Mouse (Mus musculus) telencephalon, adult 2 months (tissue): ENCODE measurements around the gene Hoxc9.

Experiments
- DNase-seq: peaks from one replicate; pipeline ENCODE4 v3.0.0-alpha.2; 2011; ENCODE audit warnings: low read depth, low spot score

Gene Hoxc9

DNA sequence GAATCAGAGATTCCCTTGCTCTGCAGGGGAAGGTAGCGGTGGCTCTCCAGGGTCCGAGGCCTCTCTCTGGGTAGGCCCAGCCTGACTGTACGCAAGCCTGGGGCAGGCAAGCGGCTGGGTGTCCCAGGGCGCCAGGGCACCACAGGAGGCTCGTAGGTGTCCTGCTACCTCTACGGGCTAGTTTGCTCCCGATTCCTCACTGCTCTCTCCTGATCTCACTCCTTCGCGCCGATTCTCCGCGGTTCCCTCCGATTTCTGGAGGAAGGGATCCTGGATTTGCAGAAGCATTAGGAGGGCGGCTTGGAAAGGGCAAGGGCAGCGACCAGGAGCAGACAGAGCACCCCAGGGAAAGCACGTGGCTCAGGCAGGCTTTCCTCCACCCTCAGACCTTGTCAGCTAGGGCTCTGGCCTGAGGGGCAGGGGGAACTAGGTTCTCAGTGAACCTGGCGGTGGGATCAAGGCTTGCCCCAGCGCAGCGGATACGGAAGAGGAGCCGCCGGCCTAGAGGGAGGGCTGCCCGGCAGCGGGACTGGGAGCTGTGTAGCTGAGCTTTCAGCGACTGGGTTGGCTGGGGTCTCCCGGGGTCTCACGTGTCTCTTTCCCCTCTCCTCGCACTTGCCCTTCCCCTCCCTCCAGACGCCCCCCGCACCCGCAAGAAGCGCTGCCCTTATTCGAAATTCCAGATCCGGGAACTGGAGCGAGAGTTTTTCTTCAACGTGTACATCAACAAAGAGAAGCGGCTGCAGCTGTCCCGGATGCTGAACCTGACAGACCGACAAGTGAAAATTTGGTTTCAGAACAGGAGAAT is 20.2 kb upstream of the Hoxc9 start:
- no peak for DNase-seq

DNA sequence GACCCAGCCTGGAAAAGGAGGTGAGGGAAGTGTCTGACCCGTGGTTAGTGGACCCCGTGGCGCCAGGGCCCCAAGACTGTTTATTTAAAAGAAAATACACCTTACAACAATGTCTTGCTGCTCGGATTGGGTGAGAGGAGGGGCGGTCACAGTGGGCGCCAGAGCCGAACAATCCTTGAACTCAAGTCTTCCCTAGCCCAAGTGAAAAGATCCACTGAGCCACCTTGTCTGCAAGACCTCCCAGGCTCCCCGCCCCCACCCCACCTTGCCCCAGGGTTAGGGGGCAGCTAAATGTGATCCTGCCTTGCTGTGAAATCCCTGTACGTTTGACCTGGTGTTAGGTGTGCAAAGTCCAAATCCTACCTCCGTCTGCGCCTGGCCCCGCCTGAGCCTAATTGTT is 19.3 kb upstream of the Hoxc9 start:
- no peak for DNase-seq

DNA sequence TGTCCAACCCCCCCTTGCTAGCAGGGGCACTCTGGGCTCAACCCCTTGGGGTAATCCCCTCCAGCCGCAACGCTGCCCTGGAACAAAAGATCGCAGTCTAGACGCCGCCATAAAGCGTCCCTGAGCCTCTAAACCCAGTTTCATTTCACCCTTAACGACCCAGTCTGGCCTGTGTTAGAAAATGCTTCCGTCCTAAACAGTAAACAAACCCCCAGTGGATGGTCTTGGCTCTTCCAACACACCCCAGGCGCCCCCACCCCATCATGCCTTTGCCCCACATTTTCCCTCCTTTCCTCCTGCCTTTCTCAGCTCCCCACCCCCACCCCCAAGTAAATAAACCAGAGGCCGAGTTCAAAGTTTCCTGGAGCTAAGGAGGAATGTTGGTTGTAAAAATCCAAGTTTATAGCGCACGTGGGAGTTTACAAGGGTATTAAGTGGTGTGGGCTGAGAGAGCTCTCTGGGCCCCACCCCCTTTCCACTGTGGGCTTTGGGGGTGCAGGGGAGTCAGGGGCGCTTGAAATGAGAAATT is 16.5 kb upstream of the Hoxc9 start:
- no peak for DNase-seq

DNA sequence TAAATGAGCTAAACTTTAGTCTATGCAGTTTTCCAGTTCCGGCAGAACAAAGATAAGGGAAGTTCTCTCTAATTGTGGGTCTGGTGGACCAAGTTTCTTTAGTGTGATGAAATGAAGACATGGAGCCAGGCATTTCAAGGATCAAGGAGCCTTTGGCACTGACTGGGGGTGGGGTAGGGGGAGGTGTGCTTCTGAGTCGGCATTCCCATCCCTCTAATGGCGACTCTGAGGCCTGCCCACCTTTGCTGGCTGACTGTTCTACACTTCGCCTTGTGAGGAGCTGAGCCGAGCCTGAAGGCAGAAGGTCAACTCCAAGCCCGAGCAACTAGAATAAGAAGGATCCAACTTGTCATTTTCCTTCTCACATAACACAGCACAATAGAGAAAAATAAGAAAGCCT is 14.5 kb upstream of the Hoxc9 start:
- DNase-seq = no peak

DNA sequence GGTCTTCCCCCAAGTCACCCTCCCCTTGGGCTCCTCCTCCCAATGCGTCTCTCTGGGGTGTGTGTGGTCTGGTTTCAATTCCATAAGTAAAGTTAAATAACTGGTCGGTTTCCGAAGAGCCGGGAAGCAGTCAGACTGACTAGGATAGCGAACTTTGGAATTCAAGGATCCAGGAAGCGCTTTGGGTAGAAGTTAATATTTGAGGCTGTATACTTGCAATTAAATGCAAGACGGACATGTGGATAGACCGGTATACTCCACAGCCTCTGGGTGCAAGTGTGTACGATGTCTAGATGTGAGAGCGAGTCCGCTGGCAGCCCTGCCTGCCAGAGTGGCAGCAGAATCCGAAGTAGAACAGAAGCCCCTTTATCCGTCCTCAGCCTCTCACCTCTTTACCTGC is 13.7 kb upstream of the Hoxc9 start:
- no peak for DNase-seq

- no peak for DNase-seq
Measured at GRCm38 (mm10) chr15:102963259-102963658, 13.0 kb upstream of the Hoxc9 start.

DNA sequence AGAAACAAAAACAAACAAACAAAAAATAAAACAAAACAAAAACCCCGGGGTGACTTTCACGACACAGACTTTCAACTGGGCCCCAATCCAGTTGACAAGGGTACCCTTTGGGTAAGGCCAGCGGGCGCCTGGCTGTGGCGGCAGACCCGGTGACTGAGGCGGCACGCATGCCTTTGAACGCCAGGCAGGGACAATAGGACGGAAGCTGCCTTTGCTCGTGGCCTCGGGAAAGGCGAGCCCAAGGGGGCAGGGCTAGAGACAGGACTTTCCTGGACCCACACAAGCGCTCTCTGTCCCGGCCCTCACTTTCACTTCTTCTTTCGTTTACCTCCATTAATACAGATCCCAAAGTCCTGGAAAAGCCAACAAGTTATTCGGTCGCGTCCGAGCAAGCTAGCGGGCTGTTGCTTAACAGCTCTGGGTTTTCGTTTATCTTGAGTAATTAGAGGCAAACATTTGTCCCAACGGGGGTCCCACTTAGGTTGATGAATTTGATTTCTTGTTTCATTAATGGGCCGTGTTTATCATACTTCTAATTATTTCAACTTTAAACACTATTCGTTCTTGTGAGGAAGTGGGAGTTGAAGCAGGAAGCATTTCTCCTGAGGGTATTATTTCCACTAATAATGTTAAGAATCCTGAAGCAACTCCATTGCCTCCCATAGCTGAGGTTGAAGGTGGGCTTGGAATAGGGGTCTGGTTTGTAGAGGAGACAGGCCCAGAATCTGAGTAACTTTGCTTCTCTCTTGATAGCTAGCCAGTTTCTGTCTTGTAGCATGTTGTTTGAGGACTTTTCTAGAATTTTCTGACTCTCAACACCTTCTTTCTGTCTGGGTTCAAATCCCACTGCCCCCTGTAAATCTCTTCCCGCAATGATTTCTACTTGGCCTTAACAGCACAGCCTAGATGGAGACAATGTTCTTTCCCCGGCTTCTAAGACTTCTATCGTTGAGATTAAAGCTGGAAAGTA is 12.3 kb upstream of the Hoxc9 start:
- DNase-seq = no peak

- DNase-seq = no peak
Measured at GRCm38 (mm10) chr15:102965003-102965891, 11.0 kb upstream of the Hoxc9 start.

- DNase-seq = no peak
Measured at GRCm38 (mm10) chr15:102965892-102966775, 10.1 kb upstream of the Hoxc9 start.

- no peak for DNase-seq
Measured at GRCm38 (mm10) chr15:102966776-102967311, 9.4 kb upstream of the Hoxc9 start, which contains the start of gene Hoxc10. Hoxc10 (plus strand) TSS chr15:102966796.

- DNase-seq = no peak
Measured at GRCm38 (mm10) chr15:102967312-102967510, 9.0 kb upstream of the Hoxc9 start, which contains the start of gene Hoxc5. Hoxc5 (plus strand) TSS chr15:102967443.

- no peak for DNase-seq
Measured at GRCm38 (mm10) chr15:102967511-102968397, 8.5 kb upstream of the Hoxc9 start.

GRCm38 (mm10) chr15:102969296-102969695 is 6.9 kb upstream of the Hoxc9 start:
- no peak for DNase-seq

DNA sequence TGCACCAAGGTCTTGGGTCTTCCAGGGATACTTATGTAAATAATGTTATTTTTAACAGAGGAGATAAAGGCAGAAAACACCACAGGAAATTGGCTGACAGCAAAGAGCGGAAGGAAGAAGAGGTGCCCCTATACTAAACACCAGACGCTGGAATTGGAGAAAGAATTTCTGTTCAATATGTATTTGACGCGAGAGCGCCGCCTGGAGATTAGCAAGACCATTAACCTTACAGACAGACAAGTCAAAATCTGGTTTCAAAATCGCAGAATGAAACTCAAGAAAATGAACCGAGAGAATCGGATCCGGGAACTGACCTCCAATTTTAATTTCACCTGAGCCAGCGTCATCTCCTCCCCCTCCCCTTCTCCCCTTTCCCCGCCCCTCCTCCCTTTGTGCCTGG is 5.5 kb upstream of the Hoxc9 start:
- DNase-seq = no peak

- DNase-seq = no peak
Measured at GRCm38 (mm10) chr15:102972254-102972653, 4.0 kb upstream of the Hoxc9 start.

- DNase-seq = no peak
Measured at GRCm38 (mm10) chr15:102972753-102973152, 3.5 kb upstream of the Hoxc9 start.

DNA sequence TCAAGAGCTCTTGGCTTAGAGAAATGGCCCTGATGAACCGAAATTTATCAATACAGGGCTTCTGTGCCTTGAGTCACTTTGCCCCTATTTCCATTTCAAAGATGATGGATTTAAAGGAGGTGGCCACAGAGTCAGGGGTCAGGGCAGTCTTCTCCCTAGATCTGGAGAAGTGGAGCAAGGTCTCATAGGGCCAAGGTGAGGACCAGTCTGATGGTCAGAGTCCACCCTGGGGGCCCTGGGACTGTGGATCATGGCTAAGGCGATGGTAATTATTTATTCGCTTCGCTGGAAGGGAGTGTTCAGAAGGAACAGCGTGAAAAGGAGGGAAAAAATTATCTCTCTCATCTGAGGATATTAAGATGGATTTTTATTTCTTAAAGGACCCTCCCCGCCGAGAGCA is 1.2 kb upstream of the Hoxc9 start:
- no peak for DNase-seq

DNA sequence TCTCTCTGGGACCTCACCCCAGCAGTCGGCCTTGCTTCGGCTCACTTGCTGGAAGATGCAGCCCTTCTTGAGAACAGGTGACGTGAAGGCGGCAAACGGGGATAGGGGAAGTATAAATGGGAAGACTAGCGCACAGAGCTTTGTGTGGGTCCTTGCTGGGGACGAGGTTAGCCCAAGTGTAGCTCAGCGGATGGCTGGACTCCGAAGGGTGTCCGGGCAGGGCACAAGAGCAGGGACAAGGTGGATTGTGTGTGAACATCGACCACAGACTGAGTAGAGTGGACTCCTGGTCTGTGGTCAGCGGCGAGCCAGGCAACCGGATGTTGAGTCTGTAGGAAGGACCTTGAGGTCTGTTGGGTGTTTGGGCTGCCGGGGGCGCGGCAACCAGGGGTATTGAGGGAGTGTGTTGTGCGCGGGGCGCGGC is 539 bp upstream of the Hoxc9 start:
- DNase-seq = no peak
